Mouse (Mus musculus) forebrain, embryonic 10.5 days (tissue): ENCODE measurements around the gene Igsf21. TPM values are rescaled to one million over a fixed set of nuclear protein-coding genes. Genes with fewer than 3 reads are reported as not detected.

Experiments used
- DNase-seq: peaks from one replicate; pipeline ENCODE4 v3.0.0-alpha.2; 2017; ENCODE audit warnings: low spot score; ENCODE audit errors: extremely low spot score
- H3K27ac ChIP-seq: fragments of 300-500 bp; sonication (generic); 2 replicates; pipeline ENCODE4 v1.5.1; 2016; ENCODE audit warnings: mild to moderate bottlenecking
- H3K27me3 ChIP-seq: fragments of 300-500 bp; sonication (generic); 2 replicates; pipeline ENCODE4 v1.6.1; 2016; ENCODE audit warnings: mild to moderate bottlenecking; ENCODE audit not compliant: poor library complexity, severe bottlenecking
- H3K36me3 ChIP-seq: fragments of 300-500 bp; sonication (generic); replicated peaks from 2 replicates; pipeline ENCODE4 v1.6.1; 2016; ENCODE audit warnings: mild to moderate bottlenecking, moderate library complexity
- H3K4me1 ChIP-seq: fragments of 300-500 bp; sonication (generic); 2 replicates; pipeline ENCODE4 v1.6.1; 2016
- H3K4me3 ChIP-seq: fragments of 300-500 bp; sonication (generic); 2 replicates; pipeline ENCODE4 v1.5.1; 2016; ENCODE audit warnings: mild to moderate bottlenecking, moderate library complexity
- H3K9me3 ChIP-seq: fragments of 300-500 bp; sonication (generic); 2 replicates; pipeline ENCODE4 v1.6.1; 2016; ENCODE audit warnings: mild to moderate bottlenecking, moderate library complexity
- WGBS: fragments of 180-500 bp; shearing (Covaris S2); methylation state at CpG from one replicate; pipeline ENCODE4 v1.1.7; 2016; 5-methylcytosine and 5-hydroxymethylcytosine counted together
- polyA plus RNA-seq: library from polyadenylated mRNA; unstranded; fragments of >200 nt; fragmentation: Nextera tagmentation; extraction: Ambion mirVana; gene quantifications from 2 replicates; pipeline ENCODE4 v1.2.1, GENCODE M21; 2016

The Igsf21 gene
- polyA plus RNA-seq, 1 experiment from 2014 or later: 4.6 TPM

DNA sequence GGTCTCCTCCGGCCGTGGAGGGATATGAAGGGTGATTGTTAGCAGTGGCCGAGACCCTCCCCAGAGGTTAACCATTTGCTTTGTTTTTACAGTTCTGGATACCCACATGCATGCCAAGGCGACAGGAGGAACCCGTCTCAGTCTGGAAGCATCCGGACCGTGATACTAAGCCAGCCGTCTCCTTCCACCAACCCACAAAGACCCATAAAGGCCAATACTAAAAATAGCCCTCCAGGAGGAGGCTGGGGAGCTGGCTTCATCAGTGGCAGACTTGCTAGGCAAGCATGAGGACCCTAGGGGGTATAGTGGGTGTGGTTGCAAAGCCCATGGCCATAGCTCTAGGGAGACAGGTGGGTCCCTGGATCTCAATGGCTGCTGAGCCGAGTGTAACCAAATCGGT lies 41.8 kb downstream of the Igsf21 start:
- no peak overlapping the region for H3K27ac ChIP-seq
- 94% methylated on average over 10 of the region's 10 CpGs for WGBS
- no peak for DNase-seq
- no peak overlapping the region for H3K4me3 ChIP-seq
- H3K27me3 ChIP-seq: 0 out of 2 replicates have a peak, but pooled peaks cover 7% of the 10 kb centered on the region
- H3K4me1 ChIP-seq: peaks cover 12% of the 10 kb centered on the region
- no peaks in the 10 kb centered on the region for H3K36me3 ChIP-seq
- H3K9me3 ChIP-seq: peaks cover 5% of the 10 kb centered on the region; the same call in 1 of the 2 replicates

DNA sequence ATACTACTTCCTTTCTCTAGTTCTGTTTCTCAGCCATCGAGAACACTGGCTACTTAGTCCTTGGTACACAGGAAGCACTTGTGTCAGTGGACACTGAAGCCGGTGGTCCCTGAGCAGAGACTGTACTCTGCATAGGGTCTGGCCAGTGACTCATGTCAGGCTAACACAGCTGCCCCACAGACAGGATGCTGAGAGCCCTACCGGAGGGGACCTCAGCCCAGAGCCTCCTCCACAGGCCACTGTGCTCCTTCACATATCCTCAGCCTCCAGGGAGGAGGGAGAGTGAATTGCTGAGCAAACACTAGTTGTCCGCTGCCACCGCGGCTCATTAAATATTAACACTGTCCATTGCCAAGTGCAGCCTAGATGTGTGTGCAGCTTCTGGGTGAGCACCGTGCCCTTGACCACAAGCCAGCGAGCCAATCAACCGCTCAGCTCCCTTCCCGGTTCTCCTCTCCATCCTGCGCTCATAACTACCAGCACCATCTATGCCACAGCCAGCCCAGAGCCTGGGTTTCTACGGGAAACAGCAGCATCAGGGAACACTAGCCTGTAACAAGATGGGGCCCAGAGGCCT lies 42.8 kb downstream of the Igsf21 start:
- Histone ChIP-seq H3K9me3 (peaks cover 5% of the 10 kb centered on the region; the same call in 1 of the 2 replicates), H3K4me3 (no peak overlapping the region), H3K4me1 (peaks cover 6% of the 10 kb centered on the region), H3K27ac (0 out of 2 replicates have a peak overlapping the region, but pooled peaks have one; percentile 12), H3K27me3 (no peaks in the 10 kb centered on the region), H3K36me3 (no peaks in the 10 kb centered on the region)
- no peak for DNase-seq
- 93% methylated on average over 12 of the region's 12 CpGs for WGBS

DNA sequence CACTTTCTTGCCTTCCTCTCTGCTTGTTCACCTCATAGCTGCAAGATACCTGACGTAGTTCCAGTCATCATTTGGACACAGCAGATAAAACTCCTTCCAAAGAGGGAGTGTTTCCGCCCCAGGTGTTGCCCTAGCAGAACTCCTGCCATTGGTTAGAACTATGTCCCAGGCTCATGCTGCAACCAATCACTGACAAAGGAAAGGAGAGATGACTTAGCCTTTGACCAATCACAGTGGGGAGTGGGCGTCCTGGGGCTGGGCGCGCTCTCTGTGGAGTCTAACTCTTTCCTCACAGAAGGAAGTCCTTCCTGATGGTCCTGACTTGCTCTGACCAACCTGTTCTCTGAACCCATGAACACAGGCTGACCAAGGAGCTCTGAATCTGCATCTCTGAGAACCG lies 44.4 kb downstream of the Igsf21 start:
- 41% methylated on average over 6 of the region's 6 CpGs for WGBS
- no peak overlapping the region for H3K4me3 ChIP-seq
- peaks cover 6% of the 10 kb centered on the region for H3K4me1 ChIP-seq
- H3K27me3 ChIP-seq: 0 out of 2 replicates have a peak, but pooled peaks cover 4% of the 10 kb centered on the region
- H3K27ac ChIP-seq: no peak overlapping the region
- peaks cover 2% of the 10 kb centered on the region; the same call in 1 of the 2 replicates for H3K9me3 ChIP-seq
- DNase-seq: no peak
- H3K36me3 ChIP-seq: no peaks in the 10 kb centered on the region

DNA sequence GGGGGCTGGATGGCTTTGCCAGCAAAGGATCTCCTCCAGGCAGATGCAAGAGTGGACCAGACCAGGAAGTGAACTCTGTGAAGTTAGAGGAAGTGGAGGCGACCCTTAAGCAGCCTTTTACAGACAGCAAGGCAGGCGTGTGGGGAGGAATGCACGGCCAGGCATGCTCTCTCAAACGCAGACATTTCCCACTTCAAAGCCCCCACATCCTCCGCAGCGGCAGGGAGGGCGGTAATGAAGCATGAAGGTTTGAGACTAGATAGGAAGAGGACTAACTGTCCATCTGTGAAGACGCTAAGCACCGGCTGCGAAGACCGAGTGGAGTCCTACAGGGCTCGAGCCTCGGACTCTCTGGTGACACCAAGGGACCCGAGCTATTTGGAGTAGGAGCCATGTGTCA lies 46.3 kb downstream of the Igsf21 start:
- Histone ChIP-seq H3K27me3 (0 out of 2 replicates have a peak, but pooled peaks cover 4% of the 10 kb centered on the region), H3K36me3 (no peaks in the 10 kb centered on the region), H3K27ac (no peak overlapping the region), H3K4me1 (no peaks in the 10 kb centered on the region; the same call in 1 of the 2 replicates), H3K9me3 (no peaks in the 10 kb centered on the region), H3K4me3 (no peak overlapping the region)
- DNase-seq: no peak
- 86% methylated on average over 14 of the region's 14 CpGs for WGBS

DNA sequence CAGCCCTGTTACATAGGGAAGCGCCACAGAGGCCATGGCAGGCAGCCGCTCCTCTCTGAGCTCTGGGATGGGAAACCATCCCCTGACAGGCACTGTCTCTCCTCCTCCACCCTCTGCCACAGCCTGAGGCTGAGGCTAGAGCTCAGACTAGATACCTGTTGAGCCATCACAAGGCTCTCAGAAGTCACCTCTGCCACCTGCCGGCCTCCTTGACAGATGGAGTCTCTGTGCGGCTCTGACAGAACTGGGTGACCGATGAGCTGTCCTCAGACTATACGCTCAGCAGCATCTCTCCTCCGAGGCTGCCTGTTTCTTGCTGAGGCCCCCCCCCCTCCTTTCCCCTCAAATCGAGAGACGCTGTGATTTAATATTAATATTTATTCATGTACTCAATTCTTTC lies 49.9 kb downstream of the Igsf21 start:
- WGBS: 74% methylated on average over 9 of the region's 9 CpGs
- Histone ChIP-seq H3K4me1 (no peaks in the 10 kb centered on the region), H3K4me3 (no peak overlapping the region), H3K9me3 (no peaks in the 10 kb centered on the region), H3K27ac (no peak overlapping the region), H3K36me3 (no peaks in the 10 kb centered on the region), H3K27me3 (0 out of 2 replicates have a peak, but pooled peaks cover 4% of the 10 kb centered on the region)
- no peak for DNase-seq

DNA sequence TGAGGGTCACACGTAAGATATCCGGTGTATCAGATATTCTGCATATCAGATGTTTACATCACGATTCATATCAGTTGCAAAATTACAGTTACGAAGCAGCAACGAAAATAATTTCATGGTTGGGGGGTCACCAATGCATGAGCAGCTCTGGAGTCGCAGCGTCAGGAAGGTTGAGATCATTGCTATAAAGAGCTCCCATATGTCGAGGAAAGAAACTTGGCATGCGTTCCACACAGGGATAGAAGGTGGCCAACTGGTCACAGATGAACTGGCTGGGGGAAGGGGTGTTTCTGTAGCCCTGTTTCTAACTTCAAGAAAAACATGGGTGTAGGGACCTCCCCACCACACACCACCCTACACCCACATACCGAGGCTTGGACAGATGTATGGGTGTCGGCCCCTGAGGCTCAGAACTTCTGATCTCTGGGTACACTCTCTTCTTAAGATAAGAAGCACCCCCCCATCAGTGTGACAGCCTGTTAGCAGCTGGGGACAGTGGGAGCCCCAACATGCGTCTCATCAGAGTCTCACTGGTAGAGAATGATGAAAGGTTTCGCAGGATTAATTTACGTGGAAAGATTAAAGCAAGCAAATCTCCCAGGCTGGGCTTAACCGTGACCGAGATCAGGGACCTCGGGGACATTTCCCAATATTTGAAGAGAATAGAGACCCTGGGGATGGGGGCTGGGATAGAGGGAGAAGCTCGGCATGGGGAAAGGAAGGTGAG lies 54.1 kb downstream of the Igsf21 start:
- Histone ChIP-seq H3K4me1 (peaks cover 10% of the 10 kb centered on the region; the same call in 1 of the 2 replicates), H3K4me3 (no peak overlapping the region), H3K27me3 (no peaks in the 10 kb centered on the region), H3K36me3 (no peaks in the 10 kb centered on the region), H3K9me3 (no peaks in the 10 kb centered on the region), H3K27ac (no peak overlapping the region)
- no peak for DNase-seq
- 91% methylated on average over 18 of the region's 18 CpGs for WGBS

DNA sequence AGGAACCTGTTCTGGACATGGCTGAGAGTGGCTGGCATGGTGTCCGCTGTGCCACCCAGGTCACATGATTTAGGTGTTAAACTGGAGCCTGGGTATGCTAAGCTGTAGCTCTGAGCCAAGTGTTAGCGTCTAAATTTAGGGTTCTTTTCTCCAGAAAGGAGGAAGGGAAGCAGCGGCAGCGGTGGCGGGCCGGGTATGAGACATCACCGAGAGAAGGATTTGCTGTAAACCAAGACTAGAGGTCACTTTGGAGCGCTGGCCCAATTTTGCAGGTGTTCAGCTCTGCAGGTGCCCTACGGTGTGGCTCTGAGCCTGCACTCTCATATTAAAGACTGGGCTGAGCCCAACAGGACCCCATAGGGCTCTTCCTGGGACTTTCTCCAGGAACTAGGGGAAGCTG lies 57.0 kb downstream of the Igsf21 start:
- H3K27ac ChIP-seq: no peak overlapping the region
- no peaks in the 10 kb centered on the region for H3K27me3 ChIP-seq
- no peak for DNase-seq
- no peaks in the 10 kb centered on the region for H3K36me3 ChIP-seq
- H3K4me1 ChIP-seq: peaks cover 29% of the 10 kb centered on the region; the same call in 1 of the 2 replicates
- 92% methylated on average over 9 of the region's 9 CpGs for WGBS
- no peaks in the 10 kb centered on the region for H3K9me3 ChIP-seq
- no peak overlapping the region for H3K4me3 ChIP-seq

DNA sequence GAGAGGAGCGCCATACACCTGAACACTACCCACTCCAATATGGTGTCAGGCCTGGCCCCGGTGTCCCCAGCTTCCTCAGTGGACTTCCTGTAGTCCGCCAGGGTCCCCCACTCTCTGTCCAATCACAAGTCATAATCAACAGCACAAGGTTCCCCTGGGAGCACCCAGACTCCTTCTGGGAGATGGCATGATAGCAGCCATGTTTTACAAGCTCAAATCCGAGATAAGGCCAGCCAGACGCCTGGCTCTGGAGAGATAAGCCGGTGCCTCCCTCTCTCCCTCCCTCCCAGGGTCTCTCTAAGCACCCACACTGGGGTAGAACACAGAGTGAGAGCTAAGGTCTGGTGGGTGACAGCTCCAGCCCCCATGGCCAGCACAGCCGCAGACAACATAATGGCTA lies 58.0 kb downstream of the Igsf21 start:
- no peaks in the 10 kb centered on the region for H3K36me3 ChIP-seq
- DNase-seq: no peak
- H3K4me3 ChIP-seq: no peak overlapping the region
- no peaks in the 10 kb centered on the region for H3K27me3 ChIP-seq
- peaks cover 29% of the 10 kb centered on the region; the same call in 1 of the 2 replicates for H3K4me1 ChIP-seq
- WGBS: 86% methylated on average over 7 of the region's 7 CpGs
- peak overlapping the region; percentile 44 for H3K27ac ChIP-seq
- H3K9me3 ChIP-seq: no peaks in the 10 kb centered on the region

DNA sequence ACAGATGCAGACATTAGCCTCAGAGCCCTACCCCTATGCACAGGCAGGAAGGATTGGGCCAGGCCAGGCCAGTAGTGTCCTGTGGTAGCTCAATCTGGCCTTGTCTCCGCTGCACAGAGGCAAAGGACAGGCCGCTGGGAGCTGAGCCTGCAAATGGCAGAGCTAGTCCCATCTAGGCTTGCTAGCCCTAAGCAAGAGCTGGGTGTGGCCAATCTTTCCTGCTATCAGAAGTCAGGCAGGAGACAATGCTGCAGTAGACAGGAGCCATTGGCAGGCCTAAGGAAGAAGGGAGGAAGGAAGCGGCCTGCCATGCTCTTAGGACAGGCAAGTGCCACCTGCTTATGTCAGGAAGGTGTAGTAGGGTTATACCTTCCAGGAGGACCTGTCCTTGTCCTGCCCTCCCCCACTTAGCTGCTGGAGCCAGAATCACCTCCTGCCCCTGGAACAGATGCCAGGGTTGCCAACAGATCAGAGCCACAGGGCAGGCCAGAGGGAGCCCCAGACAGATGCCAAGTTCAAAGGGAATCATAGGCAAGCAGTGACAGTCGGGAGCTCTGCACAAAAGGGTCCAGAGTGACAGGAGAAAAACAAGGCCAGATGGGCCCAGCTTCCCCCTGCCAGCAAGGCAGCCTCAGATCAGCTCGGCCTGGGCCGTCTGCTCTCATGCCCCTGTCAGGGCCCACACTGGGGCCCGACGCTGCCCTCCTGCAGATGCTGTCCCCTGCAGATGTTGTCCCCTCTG lies 59.0 kb downstream of the Igsf21 start:
- H3K9me3 ChIP-seq: no peaks in the 10 kb centered on the region
- H3K36me3 ChIP-seq: no peaks in the 10 kb centered on the region
- no peaks in the 10 kb centered on the region for H3K27me3 ChIP-seq
- DNase-seq: no peak
- 78% methylated on average over 8 of the region's 8 CpGs for whole genome bisulfite sequencing
- H3K27ac ChIP-seq: peak overlapping the region; percentile 44
- H3K4me1 ChIP-seq: peaks cover 29% of the 10 kb centered on the region; the same call in 1 of the 2 replicates
- H3K4me3 ChIP-seq: no peak overlapping the region

DNA sequence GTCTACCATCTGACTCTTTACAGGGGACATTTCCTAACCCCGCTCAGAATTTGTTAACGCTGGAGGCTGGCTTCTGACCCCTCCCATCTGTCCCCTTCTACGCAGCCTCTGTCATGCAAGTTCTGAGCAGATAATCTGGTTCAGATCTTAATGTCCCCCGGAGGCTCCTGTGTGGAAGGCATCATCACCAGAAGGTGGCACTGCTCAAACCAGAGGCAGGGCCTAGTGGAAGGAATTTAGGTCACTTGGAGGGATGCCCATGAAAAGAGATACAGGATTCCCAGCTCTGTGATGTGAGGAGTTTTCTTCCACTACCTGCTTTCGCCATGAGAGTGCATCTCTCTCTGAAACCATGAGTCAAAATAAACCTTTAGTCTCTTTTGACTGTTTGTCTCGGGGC lies 67.0 kb downstream of the Igsf21 start:
- Histone ChIP-seq H3K27me3 (peaks cover 8% of the 10 kb centered on the region; the same call in 1 of the 2 replicates), H3K36me3 (no peaks in the 10 kb centered on the region)

DNA sequence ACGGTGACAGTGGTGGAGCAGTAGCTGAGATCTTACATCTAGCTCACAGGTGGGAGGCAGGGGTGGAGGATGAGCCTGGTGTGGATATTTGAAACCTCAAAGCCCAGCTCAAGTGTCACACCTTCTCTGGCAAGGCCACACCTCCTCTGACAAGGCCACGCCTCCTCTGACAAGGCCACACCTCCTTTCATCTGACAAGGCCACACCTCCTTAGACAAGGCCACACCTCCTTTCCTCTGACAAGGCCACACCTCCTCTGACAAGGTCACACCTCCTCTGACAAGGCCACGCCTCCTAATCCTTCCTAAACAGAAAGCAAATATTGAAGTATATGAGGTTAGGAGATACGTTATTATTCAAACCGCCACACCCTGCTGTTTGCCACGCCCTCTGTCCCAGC lies 69.5 kb downstream of the Igsf21 start:
- no peak for DNase-seq
- H3K4me3 ChIP-seq: no peak overlapping the region
- no peaks in the 10 kb centered on the region for H3K36me3 ChIP-seq
- H3K27me3 ChIP-seq: peaks cover 14% of the 10 kb centered on the region; the same call in 1 of the 2 replicates
- peaks cover 26% of the 10 kb centered on the region for H3K4me1 ChIP-seq
- 0 out of 2 replicates have a peak, but pooled peaks cover 2% of the 10 kb centered on the region for H3K9me3 ChIP-seq
- H3K27ac ChIP-seq: no peak overlapping the region
- 92% methylated on average over 6 of the region's 6 CpGs for WGBS

More for the DNA sequence above, 67.0 kb downstream of the Igsf21 start:
- peaks cover under 1% of the 10 kb centered on the region; the same call in 1 of the 2 replicates for H3K4me1 ChIP-seq
- no peak overlapping the region for H3K27ac ChIP-seq
- DNase-seq: no peak
- 61% methylated on average over 6 of the region's 6 CpGs for WGBS
- H3K9me3 ChIP-seq: 0 out of 2 replicates have a peak, but pooled peaks cover 2% of the 10 kb centered on the region
- no peak overlapping the region for H3K4me3 ChIP-seq

DNA sequence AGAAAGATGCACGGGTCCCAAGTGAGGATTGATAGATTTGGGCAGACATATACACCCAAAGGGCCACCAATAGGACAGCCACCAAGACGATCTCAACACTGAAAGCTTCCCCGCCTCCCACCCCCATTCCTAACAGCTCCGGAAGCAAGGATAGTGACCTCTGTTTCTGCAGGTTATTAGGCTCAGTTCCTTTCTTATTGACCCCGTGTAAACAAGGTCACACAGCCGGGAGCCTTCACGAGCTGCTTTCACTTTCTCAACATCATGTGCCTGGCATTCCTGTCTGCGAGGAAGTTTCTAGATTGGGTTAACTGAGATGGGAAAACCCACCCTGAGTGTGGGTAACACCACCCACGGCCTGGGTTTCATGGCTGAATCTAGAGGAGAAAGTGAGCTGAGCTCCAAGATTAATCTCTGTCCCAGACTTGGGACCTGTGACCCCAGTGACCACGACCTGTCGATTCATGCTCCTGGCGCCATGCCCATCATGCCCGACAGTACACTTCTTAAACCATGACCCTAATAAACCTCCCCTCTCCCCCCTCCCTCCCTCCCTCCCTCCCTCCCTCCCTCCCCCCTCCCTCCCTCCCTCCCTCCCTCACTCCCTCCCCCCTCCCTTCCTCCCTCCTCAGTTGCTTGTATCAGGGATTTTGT lies 72.7 kb downstream of the Igsf21 start:
- Histone ChIP-seq H3K27ac (no peak overlapping the region), H3K36me3 (no peaks in the 10 kb centered on the region), H3K4me1 (peaks cover 28% of the 10 kb centered on the region), H3K27me3 (peaks cover 10% of the 10 kb centered on the region; the same call in 1 of the 2 replicates), H3K9me3 (0 out of 2 replicates have a peak, but pooled peaks cover 2% of the 10 kb centered on the region), H3K4me3 (no peak overlapping the region)
- no peak for DNase-seq
- 47% methylated on average over 13 of the region's 13 CpGs for WGBS
